Mouse (Mus musculus): Measurements from ENCODE around the gene Lrrc4c. TPM values are rescaled to one million over a fixed set of nuclear protein-coding genes. Genes with fewer than 3 reads are reported as not detected.

The Lrrc4c gene
- polyA plus RNA-seq, 1 experiment from 2014 or later = 0.66 TPM

- Histone ChIP-seq H3K4me1 (ENCODE audit: insufficient read depth) (no peaks in the 10 kb centered on the region), H3K9ac (no peak overlapping the region), H3K4me2 (no peak overlapping the region), H3K4me3 (ENCODE audit: low read depth, low read length) (no peak overlapping the region), H3K9me3 (ENCODE audit: low read depth, low read length) (no peaks in the 10 kb centered on the region), H3K27me3 (ENCODE audit: insufficient read depth, low read length) (no peaks in the 10 kb centered on the region), H3K36me3 (ENCODE audit: insufficient read depth) (no peaks in the 10 kb centered on the region), H3K27ac (ENCODE audit: low read depth) (no peak overlapping the region)
- TF ChIP-seq CTCF (IDR thresholded peaks at IDR 0.05; ENCODE audit: low read depth) = no peak
- WGBS = 70% methylated on average over 1 of the region's 1 CpGs
- DNase-seq (peak; percentile 3), ATAC-seq (ENCODE audit: insufficient read depth) (no peak)
These were observed 762.2 kb downstream of the Lrrc4c start for GRCm38 (mm10) chr2:97080156-97080555.

GRCm38 (mm10) chr2:97097965-97098364 lies 780.0 kb downstream of the Lrrc4c start:
- no peak overlapping the region for H3K4me2 ChIP-seq
- H3K27me3 ChIP-seq (ENCODE audit: insufficient read depth, low read length) = no peaks in the 10 kb centered on the region
- 50% methylated on average over 3 of the region's 3 CpGs for WGBS
- no peak overlapping the region for H3K9ac ChIP-seq
- no peaks in the 10 kb centered on the region for H3K36me3 ChIP-seq (ENCODE audit: insufficient read depth)
- no peak overlapping the region for H3K27ac ChIP-seq (ENCODE audit: low read depth)
- DNase-seq (no peak), ATAC-seq (ENCODE audit: insufficient read depth) (no peak)
- no peaks in the 10 kb centered on the region for H3K9me3 ChIP-seq (ENCODE audit: low read depth, low read length)
- no peaks in the 10 kb centered on the region for H3K4me1 ChIP-seq (ENCODE audit: insufficient read depth)
- H3K4me3 ChIP-seq (ENCODE audit: low read depth, low read length) = no peak overlapping the region
- TF ChIP-seq CTCF (IDR thresholded peaks at IDR 0.05; ENCODE audit: low read depth) = no peak

GRCm38 (mm10) chr2:97103398-97104162 lies 785.6 kb downstream of the Lrrc4c start:
- 80% methylated on average over 2 of the region's 2 CpGs for whole genome bisulfite sequencing
- Histone ChIP-seq H3K4me3 (ENCODE audit: low read depth, low read length) (no peak overlapping the region), H3K9me3 (ENCODE audit: low read depth, low read length) (no peaks in the 10 kb centered on the region), H3K27ac (ENCODE audit: low read depth) (no peak overlapping the region), H3K9ac (no peak overlapping the region), H3K36me3 (ENCODE audit: insufficient read depth) (no peaks in the 10 kb centered on the region), H3K27me3 (ENCODE audit: insufficient read depth, low read length) (no peaks in the 10 kb centered on the region), H3K4me1 (ENCODE audit: insufficient read depth) (no peaks in the 10 kb centered on the region), H3K4me2 (no peak overlapping the region)
- TF ChIP-seq CTCF (IDR thresholded peaks at IDR 0.05; ENCODE audit: low read depth) = no peak
- DNase-seq (no peak), ATAC-seq (ENCODE audit: insufficient read depth) (no peak)

DNA sequence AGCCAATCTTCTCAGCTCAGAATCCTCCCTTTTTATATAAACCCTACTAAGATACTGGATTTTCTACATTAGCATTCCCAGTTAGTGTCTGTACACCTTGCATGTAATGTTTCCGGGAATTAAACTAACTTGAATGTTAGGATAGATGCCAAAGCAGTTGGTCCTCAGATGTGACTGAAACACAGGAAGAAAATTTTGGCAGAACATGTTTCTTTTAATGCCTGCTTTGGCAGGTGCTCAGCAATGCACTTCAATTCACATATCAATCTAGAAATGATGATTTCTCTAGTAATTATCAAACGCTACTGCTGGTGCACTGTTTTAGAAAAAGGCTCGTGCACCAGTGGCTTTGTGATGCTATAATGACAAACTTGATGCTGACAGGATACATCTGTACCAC lies 806.3 kb downstream of the Lrrc4c start:
- no peak overlapping the region for H3K9ac ChIP-seq
- DNase-seq (no peak), ATAC-seq (ENCODE audit: insufficient read depth) (no peak)
- no peaks in the 10 kb centered on the region for H3K4me1 ChIP-seq (ENCODE audit: insufficient read depth)
- no peaks in the 10 kb centered on the region for H3K27me3 ChIP-seq (ENCODE audit: insufficient read depth, low read length)
- TF ChIP-seq CTCF (IDR thresholded peaks at IDR 0.05; ENCODE audit: low read depth) = no peak
- H3K4me3 ChIP-seq (ENCODE audit: low read depth, low read length) = no peak overlapping the region
- 74% methylated on average over 3 of the region's 3 CpGs for WGBS
- H3K9me3 ChIP-seq (ENCODE audit: low read depth, low read length) = no peaks in the 10 kb centered on the region
- no peaks in the 10 kb centered on the region for H3K36me3 ChIP-seq (ENCODE audit: insufficient read depth)
- no peak overlapping the region for H3K4me2 ChIP-seq
- no peak overlapping the region for H3K27ac ChIP-seq (ENCODE audit: low read depth)

GRCm38 (mm10) chr2:97138454-97138853 lies 820.5 kb downstream of the Lrrc4c start:
- ATAC-seq (ENCODE audit: insufficient read depth) (no peak), DNase-seq (no peak)
- H3K4me1 ChIP-seq (ENCODE audit: insufficient read depth) = no peaks in the 10 kb centered on the region
- no peaks in the 10 kb centered on the region for H3K27me3 ChIP-seq (ENCODE audit: insufficient read depth, low read length)
- WGBS = 74% methylated on average over 3 of the region's 3 CpGs
- H3K9ac ChIP-seq = no peak overlapping the region
- H3K36me3 ChIP-seq (ENCODE audit: insufficient read depth) = no peaks in the 10 kb centered on the region
- no peak overlapping the region for H3K4me3 ChIP-seq (ENCODE audit: low read depth, low read length)
- no peak for TF ChIP-seq CTCF (IDR thresholded peaks at IDR 0.05; ENCODE audit: low read depth)
- H3K9me3 ChIP-seq (ENCODE audit: low read depth, low read length) = no peaks in the 10 kb centered on the region
- H3K4me2 ChIP-seq = no peak overlapping the region
- no peak overlapping the region for H3K27ac ChIP-seq (ENCODE audit: low read depth)

DNA sequence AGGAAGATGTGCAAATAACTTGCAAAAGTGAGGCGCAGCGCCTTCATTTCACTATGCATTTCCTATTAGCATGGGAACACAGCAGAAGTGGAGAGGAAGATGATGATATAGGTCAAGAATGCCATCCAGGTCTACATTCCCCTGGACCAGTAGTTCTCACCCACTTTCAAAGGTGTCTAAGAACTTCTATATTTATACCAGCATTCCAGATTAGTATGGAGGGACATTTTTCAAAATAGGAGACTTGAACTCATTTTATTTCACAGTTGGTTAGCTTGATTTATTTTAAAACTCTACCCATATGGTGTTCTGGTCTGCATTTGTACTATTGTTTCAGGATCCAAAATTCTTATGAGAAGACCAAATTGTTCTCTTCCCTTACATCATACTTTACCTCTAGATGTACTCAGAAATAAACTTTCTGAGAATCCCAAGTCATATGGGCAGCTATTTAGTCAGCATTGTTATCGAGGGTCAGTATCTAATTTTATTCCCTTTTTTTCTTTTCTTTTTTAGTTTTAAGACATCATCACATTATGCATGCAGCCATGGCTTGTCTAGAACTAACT lies 833.7 kb downstream of the Lrrc4c start:
- TF ChIP-seq CTCF (IDR thresholded peaks at IDR 0.05; ENCODE audit: low read depth) = no peak
- Histone ChIP-seq H3K9me3 (ENCODE audit: low read depth, low read length) (no peaks in the 10 kb centered on the region), H3K9ac (no peak overlapping the region), H3K4me1 (ENCODE audit: insufficient read depth) (no peaks in the 10 kb centered on the region), H3K27ac (ENCODE audit: low read depth) (no peak overlapping the region), H3K4me2 (no peak overlapping the region), H3K27me3 (ENCODE audit: insufficient read depth, low read length) (no peaks in the 10 kb centered on the region), H3K4me3 (ENCODE audit: low read depth, low read length) (no peak overlapping the region), H3K36me3 (ENCODE audit: insufficient read depth) (no peaks in the 10 kb centered on the region)
- 87% methylated on average over 3 of the region's 3 CpGs for WGBS
- DNase-seq (no peak), ATAC-seq (ENCODE audit: insufficient read depth) (no peak)

- no peak overlapping the region for H3K9ac ChIP-seq
- no peaks in the 10 kb centered on the region for H3K9me3 ChIP-seq (ENCODE audit: low read depth, low read length)
- H3K4me2 ChIP-seq = no peak overlapping the region
- TF ChIP-seq CTCF (IDR thresholded peaks at IDR 0.05; ENCODE audit: low read depth) = no peak
- no peak overlapping the region for H3K27ac ChIP-seq (ENCODE audit: low read depth)
- H3K27me3 ChIP-seq (ENCODE audit: insufficient read depth, low read length) = no peaks in the 10 kb centered on the region
- 65% methylated on average over 2 of the region's 2 CpGs for WGBS
- no peaks in the 10 kb centered on the region for H3K36me3 ChIP-seq (ENCODE audit: insufficient read depth)
- ATAC-seq (ENCODE audit: insufficient read depth) = no peak
- no peak for DNase-seq
- no peak overlapping the region for H3K4me3 ChIP-seq (ENCODE audit: low read depth, low read length)
- no peaks in the 10 kb centered on the region for H3K4me1 ChIP-seq (ENCODE audit: insufficient read depth)
These were observed 847.8 kb downstream of the Lrrc4c start for GRCm38 (mm10) chr2:97165745-97166144.

Data from lung, embryonic 14.5 days (tissue).